Mouse (Mus musculus): ENCODE data around the gene Dqx1. TPM values are rescaled to one million over a fixed set of nuclear protein-coding genes. Genes with fewer than 3 reads are reported as not detected.
A peak's percentile ranks its signal among the peaks of the same experiment; 100 is the strongest.

Dqx1 gene
- polyA plus RNA-seq, 1 experiment from 2014 or later: 1.5 TPM

GRCm38 (mm10) chr6:83020836-83021593 lies 36.6 kb upstream of the Dqx1 start:
- no peaks in the 10 kb centered on the region for H3K27me3 ChIP-seq
- 0 out of 2 replicates have a peak, but pooled peaks cover 3% of the 10 kb centered on the region for H3K4me1 ChIP-seq
- no peak overlapping the region for H3K4me2 ChIP-seq (replicated peaks)
- H3K9ac ChIP-seq: no peak overlapping the region
- WGBS: 82% methylated on average over 4 of the region's 4 CpGs
- no peaks in the 10 kb centered on the region for H3K36me3 ChIP-seq
- H3K27ac ChIP-seq: no peak overlapping the region
- no peak for ATAC-seq (ENCODE audit: insufficient number of reproducible peaks, insufficient read depth, low FRiP score, low TSS enrichment)
- no peaks in the 10 kb centered on the region for H3K9me3 ChIP-seq
- no peak overlapping the region for H3K4me3 ChIP-seq

- H3K4me3 ChIP-seq: no peak overlapping the region
- H3K9me3 ChIP-seq: no peaks in the 10 kb centered on the region
- no peaks in the 10 kb centered on the region for H3K27me3 ChIP-seq
- H3K27ac ChIP-seq: no peak overlapping the region
- ATAC-seq (ENCODE audit: insufficient number of reproducible peaks, insufficient read depth, low FRiP score, low TSS enrichment): no peak
- no peaks in the 10 kb centered on the region for H3K36me3 ChIP-seq
- H3K4me2 ChIP-seq (replicated peaks): no peak overlapping the region
- WGBS: 84% methylated on average over 9 of the region's 9 CpGs
- H3K9ac ChIP-seq: no peak overlapping the region
- H3K4me1 ChIP-seq: peaks cover 9% of the 10 kb centered on the region; the same call in 1 of the 2 replicates
Observed at GRCm38 (mm10) chr6:83023008-83023407, 34.6 kb upstream of the Dqx1 start.

GRCm38 (mm10) chr6:83023786-83024185 lies 33.9 kb upstream of the Dqx1 start:
- H3K27ac ChIP-seq: no peak overlapping the region
- H3K4me1 ChIP-seq: peaks cover 9% of the 10 kb centered on the region; the same call in 1 of the 2 replicates
- 92% methylated on average over 2 of the region's 2 CpGs for WGBS
- H3K9ac ChIP-seq: no peak overlapping the region
- H3K36me3 ChIP-seq: no peaks in the 10 kb centered on the region
- no peak overlapping the region for H3K4me2 ChIP-seq (replicated peaks)
- 0 out of 2 replicates have a peak, but pooled peaks cover 7% of the 10 kb centered on the region for H3K27me3 ChIP-seq
- ATAC-seq (ENCODE audit: insufficient number of reproducible peaks, insufficient read depth, low FRiP score, low TSS enrichment): no peak
- no peaks in the 10 kb centered on the region for H3K9me3 ChIP-seq
- no peak overlapping the region for H3K4me3 ChIP-seq

- no peak for ATAC-seq (ENCODE audit: insufficient number of reproducible peaks, insufficient read depth, low FRiP score, low TSS enrichment)
- peaks cover 13% of the 10 kb centered on the region; the same call in 1 of the 2 replicates for H3K27me3 ChIP-seq
- 58% methylated on average over 4 of the region's 4 CpGs for WGBS
- no peaks in the 10 kb centered on the region for H3K9me3 ChIP-seq
- H3K27ac ChIP-seq: no peak overlapping the region
- H3K36me3 ChIP-seq: no peaks in the 10 kb centered on the region
- no peak overlapping the region for H3K9ac ChIP-seq
- no peak overlapping the region for H3K4me2 ChIP-seq (replicated peaks)
- H3K4me1 ChIP-seq: peaks cover 9% of the 10 kb centered on the region; the same call in 1 of the 2 replicates
- H3K4me3 ChIP-seq: no peak overlapping the region
Observed at GRCm38 (mm10) chr6:83024421-83024820, 33.2 kb upstream of the Dqx1 start.

GRCm38 (mm10) chr6:83025221-83025620 lies 32.4 kb upstream of the Dqx1 start:
- no peak overlapping the region for H3K4me3 ChIP-seq
- H3K4me1 ChIP-seq: peaks cover 14% of the 10 kb centered on the region
- H3K9ac ChIP-seq: no peak overlapping the region
- no peak overlapping the region for H3K4me2 ChIP-seq (replicated peaks)
- no peaks in the 10 kb centered on the region for H3K9me3 ChIP-seq
- no peaks in the 10 kb centered on the region for H3K36me3 ChIP-seq
- no peak overlapping the region for H3K27ac ChIP-seq
- H3K27me3 ChIP-seq: peaks cover 21% of the 10 kb centered on the region
- ATAC-seq (ENCODE audit: insufficient number of reproducible peaks, insufficient read depth, low FRiP score, low TSS enrichment): no peak
- WGBS: 96% methylated on average over 4 of the region's 4 CpGs

- 67% methylated on average over 8 of the region's 8 CpGs for WGBS
- Histone ChIP-seq H3K4me3 (no peak overlapping the region), H3K9ac (no peak overlapping the region), H3K9me3 (no peaks in the 10 kb centered on the region), H3K4me1 (peaks cover 27% of the 10 kb centered on the region), H3K27ac (no peak overlapping the region), H3K4me2 (replicated peaks) (no peak overlapping the region), H3K27me3 (peaks cover 40% of the 10 kb centered on the region), H3K36me3 (no peaks in the 10 kb centered on the region)
- ATAC-seq (ENCODE audit: insufficient number of reproducible peaks, insufficient read depth, low FRiP score, low TSS enrichment): no peak
Observed at GRCm38 (mm10) chr6:83027293-83027692, 30.4 kb upstream of the Dqx1 start.

GRCm38 (mm10) chr6:83027706-83028105 lies 29.9 kb upstream of the Dqx1 start:
- H3K4me3 ChIP-seq: no peak overlapping the region
- peaks cover 29% of the 10 kb centered on the region for H3K4me1 ChIP-seq
- H3K36me3 ChIP-seq: no peaks in the 10 kb centered on the region
- no peaks in the 10 kb centered on the region for H3K9me3 ChIP-seq
- ATAC-seq (ENCODE audit: insufficient number of reproducible peaks, insufficient read depth, low FRiP score, low TSS enrichment): no peak
- no peak overlapping the region for H3K4me2 ChIP-seq (replicated peaks)
- 26% methylated on average over 8 of the region's 9 CpGs for WGBS
- peaks cover 43% of the 10 kb centered on the region for H3K27me3 ChIP-seq
- no peak overlapping the region for H3K9ac ChIP-seq
- H3K27ac ChIP-seq: no peak overlapping the region

- Histone ChIP-seq H3K4me3 (no peak overlapping the region), H3K9ac (peak overlapping the region; percentile 20; the same call in 1 of the 2 replicates), H3K9me3 (no peaks in the 10 kb centered on the region), H3K36me3 (no peaks in the 10 kb centered on the region), H3K27me3 (peaks cover 43% of the 10 kb centered on the region), H3K27ac (no peak overlapping the region), H3K4me2 (replicated peaks) (no peak overlapping the region), H3K4me1 (peaks cover 35% of the 10 kb centered on the region)
- no peak for ATAC-seq (ENCODE audit: insufficient number of reproducible peaks, insufficient read depth, low FRiP score, low TSS enrichment)
- 21% methylated on average over 10 of the region's 10 CpGs for WGBS
Observed at GRCm38 (mm10) chr6:83029777-83030176, 27.9 kb upstream of the Dqx1 start.

GRCm38 (mm10) chr6:83031111-83031510 lies 26.5 kb upstream of the Dqx1 start:
- Histone ChIP-seq H3K27ac (no peak overlapping the region), H3K4me2 (replicated peaks) (no peak overlapping the region), H3K4me3 (no peak overlapping the region), H3K27me3 (peaks cover 43% of the 10 kb centered on the region), H3K9ac (no peak overlapping the region), H3K36me3 (no peaks in the 10 kb centered on the region), H3K9me3 (no peaks in the 10 kb centered on the region), H3K4me1 (peaks cover 41% of the 10 kb centered on the region)
- ATAC-seq (ENCODE audit: insufficient number of reproducible peaks, insufficient read depth, low FRiP score, low TSS enrichment): no peak
- WGBS: 59% methylated on average over 7 of the region's 7 CpGs

- H3K27ac ChIP-seq: no peak overlapping the region
- peak overlapping the region; percentile 59 for H3K4me3 ChIP-seq
- H3K9me3 ChIP-seq: no peaks in the 10 kb centered on the region
- H3K9ac ChIP-seq: peak overlapping the region; percentile 20; the same call in 1 of the 2 replicates
- H3K36me3 ChIP-seq: no peaks in the 10 kb centered on the region
- H3K4me2 ChIP-seq (replicated peaks): peak overlapping the region; percentile 85
- H3K27me3 ChIP-seq: peaks cover 43% of the 10 kb centered on the region
- no peak for ATAC-seq (ENCODE audit: insufficient number of reproducible peaks, insufficient read depth, low FRiP score, low TSS enrichment)
- WGBS: 16% methylated on average over 18 of the region's 18 CpGs
- H3K4me1 ChIP-seq: peaks cover 41% of the 10 kb centered on the region
Observed at GRCm38 (mm10) chr6:83031921-83032590, 25.6 kb upstream of the Dqx1 start.

- Histone ChIP-seq H3K9ac (peak overlapping the region; percentile 20), H3K4me1 (peaks cover 36% of the 10 kb centered on the region), H3K27me3 (peaks cover 43% of the 10 kb centered on the region), H3K27ac (peak overlapping the region; percentile 65; the same call in 1 of the 2 replicates), H3K36me3 (no peaks in the 10 kb centered on the region), H3K4me3 (peak overlapping the region; percentile 59), H3K9me3 (no peaks in the 10 kb centered on the region), H3K4me2 (replicated peaks) (peak overlapping the region; percentile 85)
- ATAC-seq (ENCODE audit: insufficient number of reproducible peaks, insufficient read depth, low FRiP score, low TSS enrichment): peak; percentile 42
- 1% methylated on average over 31 of the region's 31 CpGs for WGBS
Observed at GRCm38 (mm10) chr6:83032769-83033191, 24.9 kb upstream of the Dqx1 start.
